Mouse (Mus musculus): ENCODE data around the gene Ager. TPM values are rescaled to one million over a fixed set of nuclear protein-coding genes. Genes with fewer than 3 reads are reported as not detected.

The Ager gene
- total RNA-seq, 2 experiments from 2014 or later: 0.26 TPM; not detected in 1

DNA sequence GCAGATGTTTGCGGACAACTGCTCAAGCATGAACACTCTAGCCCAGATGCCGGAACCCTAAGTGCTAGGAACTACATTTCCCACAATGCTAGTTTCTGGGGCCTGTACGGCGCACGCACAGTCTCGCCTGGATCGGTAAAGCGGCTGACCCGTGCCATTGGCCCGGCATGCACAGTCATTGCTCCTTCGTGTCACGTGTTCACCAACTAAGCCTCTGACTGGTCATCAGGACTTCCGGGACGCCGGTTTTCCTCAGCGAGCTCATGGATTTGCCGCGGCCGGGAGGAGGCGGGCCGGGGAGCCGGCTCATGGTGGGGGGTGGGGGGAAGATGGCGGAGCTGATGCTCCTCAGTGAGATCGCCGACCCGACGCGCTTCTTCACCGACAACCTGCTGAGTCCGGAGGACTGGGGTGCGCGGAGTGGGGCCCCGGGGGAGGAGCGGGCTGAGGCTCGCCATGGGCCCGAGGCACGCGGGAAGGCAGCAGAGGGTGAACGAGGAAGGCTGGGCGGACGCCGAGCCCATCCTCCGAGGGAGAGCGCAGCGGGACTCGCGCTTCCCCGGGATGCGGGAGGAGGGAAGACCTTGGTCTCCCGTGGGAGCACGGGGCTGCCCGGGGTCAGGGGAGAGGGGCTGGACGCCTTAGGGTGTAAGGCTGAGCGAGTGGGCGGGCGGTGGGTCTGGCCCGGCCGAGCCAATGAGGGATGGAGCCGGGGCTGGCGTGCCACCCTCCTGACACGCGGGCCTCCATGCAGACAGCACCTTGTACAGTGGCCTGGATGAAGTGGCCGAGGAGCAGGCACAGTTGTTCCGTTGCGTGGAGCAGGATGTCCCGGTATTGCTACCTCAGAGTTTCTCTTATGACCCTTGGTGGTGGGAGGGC lies 49.5 kb downstream of the Ager start, which contains the start of gene Atf6b:
TSS of gene Atf6b (plus strand) at position 241 of the 882 bp plus-strand sequence.
- ATAC-seq (replicated peaks; ENCODE audit: low FRiP score, poor library complexity, severe bottlenecking): peak; percentile 93

DNA sequence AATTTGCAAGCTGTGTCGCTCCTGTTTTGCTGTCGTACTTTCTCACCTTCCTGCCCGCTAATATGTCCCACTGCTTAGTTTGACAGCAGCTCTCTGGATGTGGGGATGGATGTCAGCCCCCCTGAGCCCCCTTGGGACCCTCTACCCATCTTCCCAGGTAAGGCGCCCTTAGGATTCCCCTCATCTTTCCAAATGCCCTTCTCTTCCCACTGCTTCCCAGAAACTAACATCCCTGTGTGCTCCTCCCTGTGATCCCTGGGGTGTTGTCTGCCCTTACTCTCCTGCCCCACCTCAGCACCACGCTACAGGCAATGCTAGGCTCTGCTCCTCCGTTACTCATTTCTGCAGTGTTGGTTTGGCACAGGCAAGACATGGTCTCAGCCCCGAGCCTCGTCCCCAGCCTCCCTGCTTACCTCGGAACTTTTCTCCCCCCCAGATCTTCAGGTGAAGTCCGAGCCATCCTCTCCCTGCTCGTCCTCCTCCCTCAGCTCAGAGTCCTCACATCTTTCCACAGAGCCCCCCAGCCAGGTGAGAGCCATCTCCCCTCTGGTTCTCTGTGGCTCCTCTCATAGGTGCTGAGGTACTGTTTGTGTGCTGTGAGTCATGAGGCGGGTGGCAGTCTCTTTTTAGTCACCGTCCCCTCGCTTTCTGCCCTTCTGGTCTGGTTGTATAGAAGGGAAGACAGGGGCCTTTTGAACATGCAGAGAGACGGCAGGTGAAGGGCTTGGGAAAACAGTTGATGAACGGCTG lies 50.7 kb downstream of the Ager start:
- no peak for ATAC-seq (replicated peaks; ENCODE audit: low FRiP score, poor library complexity, severe bottlenecking)

DNA sequence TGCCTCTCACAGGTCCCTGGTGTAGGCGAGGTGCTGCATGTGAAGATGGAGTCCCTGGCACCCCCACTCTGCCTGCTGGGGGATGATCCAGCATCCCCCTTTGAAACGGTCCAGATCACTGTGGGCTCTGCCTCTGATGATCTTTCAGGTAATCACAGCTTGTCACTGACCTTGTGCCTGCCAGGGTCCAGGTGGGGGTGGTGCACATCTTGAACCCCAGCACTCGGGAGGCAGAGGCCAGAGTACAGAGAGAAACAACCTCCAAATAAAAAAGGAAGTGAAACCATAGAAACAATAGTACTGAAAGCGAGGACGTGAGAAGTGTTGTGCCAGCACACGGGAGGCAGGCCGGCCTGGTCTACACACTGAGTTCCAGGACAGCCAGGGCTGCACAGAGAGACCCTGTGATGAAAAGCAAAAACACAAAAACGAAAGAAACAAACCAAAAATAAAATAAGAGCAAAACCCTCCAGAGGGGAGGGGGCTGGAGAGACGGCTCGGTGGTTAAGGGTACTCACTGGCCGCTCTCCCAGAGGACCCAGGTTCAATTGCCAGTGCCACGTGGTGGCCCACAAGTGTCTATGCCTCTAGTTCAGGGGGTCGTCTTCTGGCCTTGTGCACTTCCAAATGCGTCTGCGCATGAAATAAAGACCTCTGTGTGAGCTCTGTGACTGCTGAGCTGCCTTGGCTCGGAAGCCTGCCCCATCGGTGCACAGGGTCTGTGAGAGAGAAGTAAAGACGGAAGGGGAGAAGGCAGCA lies 51.6 kb downstream of the Ager start:
- ATAC-seq (replicated peaks; ENCODE audit: low FRiP score, poor library complexity, severe bottlenecking): no peak

Other genes with a start within 250 kb of the Ager start
- 0.96 TPM in 1 of 2 replicates, not detected in the other for gene Btnl2, start 243.0 kb upstream of the Ager start, total RNA-seq (2015; ENCODE audit: low replicate concordance)
- 0.09 and 0.42 TPM in 2 replicates for gene Btnl2, start 243.0 kb upstream of the Ager start, total RNA-seq (2017; ENCODE audit: low replicate concordance)
- not detected in 2 replicates for gene Btnl1, start 220.7 kb upstream of the Ager start, total RNA-seq (2015; ENCODE audit: low replicate concordance)
- not detected in 2 replicates for gene Btnl1, start 220.7 kb upstream of the Ager start, total RNA-seq (2017; ENCODE audit: low replicate concordance)
- gene BC051142, start 199.0 kb upstream of the Ager start, total RNA-seq (2015; ENCODE audit: low replicate concordance): not detected in 2 replicates
- not detected in 2 replicates for gene BC051142, start 199.0 kb upstream of the Ager start, total RNA-seq (2017; ENCODE audit: low replicate concordance)
- gene Btnl4, start 120.5 kb upstream of the Ager start, total RNA-seq (2015; ENCODE audit: low replicate concordance): 0.84 TPM in 1 of 2 replicates, not detected in the other
- not detected in 2 replicates for gene Btnl4, start 120.5 kb upstream of the Ager start, total RNA-seq (2017; ENCODE audit: low replicate concordance)
- gene Btnl6, start 80.5 kb upstream of the Ager start, total RNA-seq (2015; ENCODE audit: low replicate concordance): not detected in 2 replicates
- 0.77 TPM in 1 of 2 replicates, not detected in the other for gene Btnl6, start 80.5 kb upstream of the Ager start, total RNA-seq (2017; ENCODE audit: low replicate concordance)
- not detected in 2 replicates for gene Notch4, start 33.6 kb upstream of the Ager start, total RNA-seq (2015; ENCODE audit: low replicate concordance)
- not detected in 2 replicates for gene Notch4, start 33.6 kb upstream of the Ager start, total RNA-seq (2017; ENCODE audit: low replicate concordance)
- gene Gpsm3, start 8.1 kb upstream of the Ager start, total RNA-seq (2015; ENCODE audit: low replicate concordance): 69.6 and 82.3 TPM in 2 replicates
- gene Gpsm3, start 8.1 kb upstream of the Ager start, total RNA-seq (2017; ENCODE audit: low replicate concordance): 11.6 and 21.3 TPM in 2 replicates
- 8.4 and 10.4 TPM in 2 replicates for gene Pbx2, start 6.6 kb upstream of the Ager start, total RNA-seq (2015; ENCODE audit: low replicate concordance)
- gene Pbx2, start 6.6 kb upstream of the Ager start, total RNA-seq (2017; ENCODE audit: low replicate concordance): 5.5 and 5.9 TPM in 2 replicates
- 22.2 and 30.2 TPM in 2 replicates for gene Rnf5, start 5.8 kb downstream of the Ager start, total RNA-seq (2015; ENCODE audit: low replicate concordance)
- 4.1 and 6.1 TPM in 2 replicates for gene Rnf5, start 5.8 kb downstream of the Ager start, total RNA-seq (2017; ENCODE audit: low replicate concordance)
- 9.6 and 16.5 TPM in 2 replicates for gene Agpat1, start 6.4 kb downstream of the Ager start, total RNA-seq (2015; ENCODE audit: low replicate concordance)
- gene Agpat1, start 6.4 kb downstream of the Ager start, total RNA-seq (2017; ENCODE audit: low replicate concordance): 8.2 and 12.4 TPM in 2 replicates
- 2.3 TPM in 1 of 2 replicates, not detected in the other for gene Egfl8, start 18.1 kb downstream of the Ager start, total RNA-seq (2015; ENCODE audit: low replicate concordance)
- 0.34 TPM in 1 of 2 replicates, not detected in the other for gene Egfl8, start 18.1 kb downstream of the Ager start, total RNA-seq (2017; ENCODE audit: low replicate concordance)
- gene Ppt2, start 30.6 kb downstream of the Ager start, total RNA-seq (2015; ENCODE audit: low replicate concordance): 13.6 and 21.3 TPM in 2 replicates
- 2.9 and 3.3 TPM in 2 replicates for gene Ppt2, start 30.6 kb downstream of the Ager start, total RNA-seq (2017; ENCODE audit: low replicate concordance)
- not detected in 2 replicates for gene Prrt1, start 31.7 kb downstream of the Ager start, total RNA-seq (2015; ENCODE audit: low replicate concordance)
- gene Prrt1, start 31.7 kb downstream of the Ager start, total RNA-seq (2017; ENCODE audit: low replicate concordance): not detected in 2 replicates
- not detected in 2 replicates for gene Fkbpl, start 46.9 kb downstream of the Ager start, total RNA-seq (2015; ENCODE audit: low replicate concordance)
- 0.42 and 3.9 TPM in 2 replicates for gene Fkbpl, start 46.9 kb downstream of the Ager start, total RNA-seq (2017; ENCODE audit: low replicate concordance)
- gene Atf6b, start 49.3 kb downstream of the Ager start, total RNA-seq (2015; ENCODE audit: low replicate concordance): 4.2 and 6.9 TPM in 2 replicates
- 4.0 and 6.1 TPM in 2 replicates for gene Atf6b, start 49.3 kb downstream of the Ager start, total RNA-seq (2017; ENCODE audit: low replicate concordance)
- gene Tnxb, start 72.7 kb downstream of the Ager start, total RNA-seq (2015; ENCODE audit: low replicate concordance): not detected in 2 replicates
- not detected in 2 replicates for gene Tnxb, start 72.7 kb downstream of the Ager start, total RNA-seq (2017; ENCODE audit: low replicate concordance)
- gene C4b, start 146.0 kb downstream of the Ager start, total RNA-seq (2015; ENCODE audit: low replicate concordance): 0.38 and 0.84 TPM in 2 replicates
- gene C4b, start 146.0 kb downstream of the Ager start, total RNA-seq (2017; ENCODE audit: low replicate concordance): not detected in 2 replicates
- not detected in 2 replicates for gene Cyp21a1, start 206.7 kb downstream of the Ager start, total RNA-seq (2015; ENCODE audit: low replicate concordance)
- not detected in 2 replicates for gene Cyp21a1, start 206.7 kb downstream of the Ager start, total RNA-seq (2017; ENCODE audit: low replicate concordance)
- 8.3 and 8.6 TPM in 2 replicates for gene Stk19, start 239.1 kb downstream of the Ager start, total RNA-seq (2015; ENCODE audit: low replicate concordance)
- gene Stk19, start 239.1 kb downstream of the Ager start, total RNA-seq (2017; ENCODE audit: low replicate concordance): 5.9 TPM in 2 replicates
- gene Dxo, start 239.2 kb downstream of the Ager start, total RNA-seq (2015; ENCODE audit: low replicate concordance): 6.5 and 6.9 TPM in 2 replicates
- 3.5 and 19.9 TPM in 2 replicates for gene Dxo, start 239.2 kb downstream of the Ager start, total RNA-seq (2017; ENCODE audit: low replicate concordance)

Data from erythroblast, adult 5-6 weeks (primary cell).